Mouse (Mus musculus): ENCODE results near the gene Plcl2. TPM values are rescaled to one million over a fixed set of nuclear protein-coding genes. Genes with fewer than 3 reads are reported as not detected.
"Not testable (repeated sequence)": the region's sequence is repeated elsewhere in the genome, so short reads cannot be mapped to it uniquely, and the experiment has no call there.

Gene Plcl2
- polyA plus RNA-seq, 1 experiment from 2014 or later, result 3.9 TPM

GRCm38 (mm10) chr17:50679613-50680534 lies 170.7 kb downstream of the Plcl2 start:
- ATAC-seq (replicated peaks; ENCODE audit: extremely low read depth, insufficient read depth, low FRiP score), result no peak
- WGBS, result 81% methylated on average over 12 of the region's 12 CpGs
- no peak overlapping the region for H3K4me2 ChIP-seq (ENCODE audit: low read depth, low read length)

DNA sequence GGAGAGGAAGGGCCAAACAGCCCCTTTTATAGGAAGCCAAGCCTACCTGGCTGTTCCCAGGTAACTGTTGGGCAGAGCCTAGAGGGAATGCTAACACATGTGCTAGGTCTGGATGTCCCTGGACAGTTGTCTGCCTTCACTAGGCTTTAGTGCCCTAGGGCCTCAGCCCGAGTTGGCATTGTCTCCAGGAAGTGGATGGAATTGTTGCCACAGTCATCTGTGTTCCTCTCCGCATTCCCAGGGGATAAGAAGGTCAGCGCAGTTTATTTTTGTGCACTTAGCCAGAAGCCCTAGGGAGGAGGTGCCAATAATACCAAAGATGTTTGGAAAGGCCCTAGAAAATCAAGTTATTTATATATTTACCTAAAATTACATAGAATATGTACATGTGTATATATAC lies 173.5 kb downstream of the Plcl2 start:
- ATAC-seq (replicated peaks; ENCODE audit: extremely low read depth, insufficient read depth, low FRiP score), result peak; percentile 42; the same call in 1 of the 2 replicates
- Histone ChIP-seq H3K36me3 (ENCODE audit: control insufficient read depth, insufficient read depth) (no peaks in the 10 kb centered on the region; the same call in 1 of the 2 replicates), H3K27ac (ENCODE audit: low read length) (peak overlapping the region; percentile 85), H3K4me1 (ENCODE audit: control insufficient read depth, insufficient read depth, low read length) (peaks cover 26% of the 10 kb centered on the region), H3K4me3 (ENCODE audit: low read length) (no peak overlapping the region), H3K4me2 (ENCODE audit: low read depth, low read length) (no peak overlapping the region), H3K27me3 (ENCODE audit: control insufficient read depth, insufficient read depth, low read length) (no peaks in the 10 kb centered on the region), H3K9ac (ENCODE audit: low read length) (no peak overlapping the region), H3K9me3 (replicated peaks; ENCODE audit: control insufficient read depth, low read length) (no peaks in the 10 kb centered on the region)
- WGBS, result 40% methylated on average over 3 of the region's 3 CpGs

More at GRCm38 (mm10) chr17:50679613-50680534, 170.7 kb downstream of the Plcl2 start:
- Histone ChIP-seq H3K4me1 (ENCODE audit: control insufficient read depth, insufficient read depth, low read length) (peaks cover 26% of the 10 kb centered on the region), H3K4me3 (ENCODE audit: low read length) (no peak overlapping the region), H3K27me3 (ENCODE audit: control insufficient read depth, insufficient read depth, low read length) (no peaks in the 10 kb centered on the region), H3K9ac (ENCODE audit: low read length) (no peak overlapping the region), H3K27ac (ENCODE audit: low read length) (no peak overlapping the region), H3K36me3 (ENCODE audit: control insufficient read depth, insufficient read depth) (no peaks in the 10 kb centered on the region), H3K9me3 (replicated peaks; ENCODE audit: control insufficient read depth, low read length) (no peaks in the 10 kb centered on the region)

DNA sequence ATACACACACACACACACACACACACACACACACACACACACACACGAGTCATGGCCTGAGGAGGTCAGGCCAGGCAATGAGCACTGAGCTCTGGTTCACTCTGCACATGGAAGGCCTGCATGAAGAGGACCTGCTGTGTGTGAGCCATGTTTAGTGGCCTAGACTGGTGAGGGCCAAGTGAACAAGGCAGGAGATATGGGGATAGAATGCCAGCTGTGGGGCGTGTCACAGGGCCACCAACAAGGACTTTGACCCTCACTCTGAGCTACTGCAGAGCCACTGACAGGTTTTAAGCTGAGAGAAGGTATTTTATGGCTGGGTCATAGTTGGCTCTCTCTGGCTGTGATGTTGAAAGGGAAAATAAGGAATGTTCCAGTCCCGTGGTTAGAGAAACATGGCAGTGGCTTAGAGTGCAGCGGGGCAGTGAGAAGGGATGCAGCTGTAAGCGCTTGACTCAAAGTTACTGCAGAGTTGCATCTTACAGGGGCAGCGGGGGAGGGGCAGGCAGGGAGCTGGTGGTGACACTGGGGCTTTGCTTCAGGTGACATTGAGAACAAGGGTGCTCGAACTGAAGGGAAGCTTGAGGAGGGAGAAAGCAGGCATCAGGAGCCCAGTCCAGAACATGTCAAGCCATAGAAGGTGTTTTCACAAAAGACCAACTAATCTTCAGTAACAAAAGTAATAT lies 175.9 kb downstream of the Plcl2 start:
- H3K9me3 ChIP-seq (replicated peaks; ENCODE audit: control insufficient read depth, low read length), result no peaks in the 10 kb centered on the region
- peaks cover 12% of the 10 kb centered on the region; the same call in 1 of the 2 replicates for H3K36me3 ChIP-seq (ENCODE audit: control insufficient read depth, insufficient read depth)
- no peak for ATAC-seq (replicated peaks; ENCODE audit: extremely low read depth, insufficient read depth, low FRiP score)
- no peak overlapping the region for H3K27ac ChIP-seq (ENCODE audit: low read length)
- H3K9ac ChIP-seq (ENCODE audit: low read length), result no peak overlapping the region
- no peak overlapping the region for H3K4me2 ChIP-seq (ENCODE audit: low read depth, low read length)
- H3K27me3 ChIP-seq (ENCODE audit: control insufficient read depth, insufficient read depth, low read length), result no peaks in the 10 kb centered on the region
- H3K4me3 ChIP-seq (ENCODE audit: low read length), result no peak overlapping the region
- H3K4me1 ChIP-seq (ENCODE audit: control insufficient read depth, insufficient read depth, low read length), result peaks cover 17% of the 10 kb centered on the region
- WGBS, result 57% methylated on average over 7 of the region's 7 CpGs

- H3K4me2 ChIP-seq (ENCODE audit: low read depth, low read length), result no peak overlapping the region
- peaks cover 11% of the 10 kb centered on the region for H3K4me1 ChIP-seq (ENCODE audit: control insufficient read depth, insufficient read depth, low read length)
- ATAC-seq (replicated peaks; ENCODE audit: extremely low read depth, insufficient read depth, low FRiP score), result no peak
- 82% methylated on average over 10 of the region's 10 CpGs for WGBS
- H3K9ac ChIP-seq (ENCODE audit: low read length), result no peak overlapping the region
- H3K4me3 ChIP-seq (ENCODE audit: low read length), result no peak overlapping the region
- H3K27me3 ChIP-seq (ENCODE audit: control insufficient read depth, insufficient read depth, low read length), result no peaks in the 10 kb centered on the region
- no peak overlapping the region for H3K27ac ChIP-seq (ENCODE audit: low read length)
- H3K9me3 ChIP-seq (replicated peaks; ENCODE audit: control insufficient read depth, low read length), result no peaks in the 10 kb centered on the region
- peaks cover 12% of the 10 kb centered on the region; the same call in 1 of the 2 replicates for H3K36me3 ChIP-seq (ENCODE audit: control insufficient read depth, insufficient read depth)
Observed at GRCm38 (mm10) chr17:50687670-50688069, 178.5 kb downstream of the Plcl2 start.

- Histone ChIP-seq H3K9ac (ENCODE audit: low read length) (no peak overlapping the region), H3K27me3 (ENCODE audit: control insufficient read depth, insufficient read depth, low read length) (no peaks in the 10 kb centered on the region), H3K4me3 (ENCODE audit: low read length) (no peak overlapping the region), H3K36me3 (ENCODE audit: control insufficient read depth, insufficient read depth) (peaks cover 12% of the 10 kb centered on the region; the same call in 1 of the 2 replicates), H3K27ac (ENCODE audit: low read length) (no peak overlapping the region), H3K4me2 (ENCODE audit: low read depth, low read length) (no peak overlapping the region), H3K4me1 (ENCODE audit: control insufficient read depth, insufficient read depth, low read length) (peaks cover 9% of the 10 kb centered on the region), H3K9me3 (replicated peaks; ENCODE audit: control insufficient read depth, low read length) (no peaks in the 10 kb centered on the region)
- no peak for ATAC-seq (replicated peaks; ENCODE audit: extremely low read depth, insufficient read depth, low FRiP score)
- 89% methylated on average over 6 of the region's 6 CpGs for WGBS
Observed at GRCm38 (mm10) chr17:50688135-50688534, 178.9 kb downstream of the Plcl2 start.

DNA sequence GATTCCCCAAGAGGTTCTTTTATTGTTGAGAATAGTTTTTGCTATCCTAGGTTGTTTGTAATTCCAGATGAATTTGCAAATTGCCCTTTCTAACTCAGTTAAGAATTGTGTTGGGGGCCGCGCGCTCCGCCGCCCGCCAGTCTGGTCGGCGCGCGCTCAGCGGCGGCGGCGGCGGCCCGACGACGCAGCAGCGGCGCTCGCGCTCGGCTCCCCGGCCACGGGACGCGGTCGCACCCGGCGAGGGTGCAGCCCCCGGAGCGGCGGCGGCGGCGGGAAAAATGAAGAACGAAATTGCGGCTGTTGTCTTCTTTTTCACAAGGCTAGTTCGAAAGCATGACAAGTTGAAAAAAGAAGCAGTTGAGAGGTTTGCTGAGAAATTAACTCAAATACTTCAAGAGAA lies 189.2 kb downstream of the Plcl2 start:
- WGBS, result under 1% methylated on average over 39 of the region's 39 CpGs
- ATAC-seq (replicated peaks; ENCODE audit: extremely low read depth, insufficient read depth, low FRiP score); H3K36me3 ChIP-seq (ENCODE audit: control insufficient read depth, insufficient read depth); H3K9me3 ChIP-seq (replicated peaks; ENCODE audit: control insufficient read depth, low read length); H3K27ac ChIP-seq (ENCODE audit: low read length); H3K9ac ChIP-seq (ENCODE audit: low read length); H3K4me1 ChIP-seq (ENCODE audit: control insufficient read depth, insufficient read depth, low read length); H3K27me3 ChIP-seq (ENCODE audit: control insufficient read depth, insufficient read depth, low read length): not testable (repeated sequence)
- H3K4me2 ChIP-seq (ENCODE audit: low read depth, low read length), result peak overlapping the region; percentile 52
- peak overlapping the region; percentile 28 for H3K4me3 ChIP-seq (ENCODE audit: low read length)

DNA sequence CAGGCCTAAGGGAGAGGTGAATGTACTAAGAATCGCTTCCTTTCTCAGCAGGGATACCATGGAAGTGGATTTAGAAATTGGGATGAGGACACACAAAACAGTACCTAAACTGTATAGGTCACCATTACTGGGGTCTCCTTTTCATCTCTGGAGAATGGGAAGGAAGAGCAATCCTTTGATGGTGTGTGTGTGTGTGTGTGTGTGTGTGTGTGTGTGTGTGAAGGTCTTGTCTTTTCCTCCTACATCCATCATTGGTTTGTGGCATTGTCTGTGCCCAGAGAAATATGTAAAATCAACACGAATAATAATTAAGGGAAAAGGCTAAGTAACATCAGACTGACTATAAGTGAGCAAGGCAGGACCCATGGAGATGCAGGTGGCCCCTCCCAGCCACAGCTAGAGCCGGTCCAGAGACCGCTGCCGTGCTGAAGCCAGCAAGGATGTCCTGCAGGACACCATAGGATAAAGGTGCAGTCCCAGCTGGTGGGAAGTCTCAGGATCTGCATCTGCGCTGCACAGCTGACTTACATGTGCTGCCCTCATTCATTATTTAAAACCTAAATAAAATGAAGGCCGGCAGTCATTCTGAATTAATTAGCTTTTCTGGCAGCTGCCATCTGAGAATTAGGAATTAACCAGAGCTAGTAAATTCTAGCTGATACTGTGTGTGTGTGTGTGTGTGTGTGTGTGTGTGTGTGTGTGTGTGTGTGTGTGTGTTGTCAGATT lies 201.5 kb downstream of the Plcl2 start:
- no peak overlapping the region for H3K9ac ChIP-seq (ENCODE audit: low read length)
- WGBS, result 87% methylated on average over 7 of the region's 7 CpGs
- H3K36me3 ChIP-seq (ENCODE audit: control insufficient read depth, insufficient read depth), result no peaks in the 10 kb centered on the region
- H3K27me3 ChIP-seq (ENCODE audit: control insufficient read depth, insufficient read depth, low read length), result no peaks in the 10 kb centered on the region
- no peaks in the 10 kb centered on the region for H3K9me3 ChIP-seq (replicated peaks; ENCODE audit: control insufficient read depth, low read length)
- no peak overlapping the region for H3K4me2 ChIP-seq (ENCODE audit: low read depth, low read length)
- H3K27ac ChIP-seq (ENCODE audit: low read length), result no peak overlapping the region
- H3K4me1 ChIP-seq (ENCODE audit: control insufficient read depth, insufficient read depth, low read length), result no peaks in the 10 kb centered on the region
- ATAC-seq (replicated peaks; ENCODE audit: extremely low read depth, insufficient read depth, low FRiP score), result no peak
- no peak overlapping the region for H3K4me3 ChIP-seq (ENCODE audit: low read length)

DNA sequence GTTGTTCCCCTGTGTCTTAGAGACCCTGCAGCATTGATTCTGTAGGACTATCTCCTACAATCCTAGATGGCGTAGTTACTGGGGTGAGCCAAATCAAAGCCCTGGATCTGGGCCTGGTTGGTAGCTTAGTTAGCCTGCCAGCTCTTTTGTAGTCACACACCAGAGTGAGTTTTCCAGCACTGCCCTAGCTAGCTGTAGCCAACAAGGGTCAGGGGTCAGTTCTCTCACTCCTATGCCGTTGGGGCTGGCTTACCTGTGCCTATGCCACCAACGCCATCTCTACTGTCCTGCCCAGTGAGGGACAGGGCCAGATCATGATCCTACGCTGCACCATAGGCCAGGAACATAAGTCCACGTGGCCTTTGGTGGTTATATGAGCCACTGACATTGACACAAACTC lies 208.4 kb downstream of the Plcl2 start:
- 81% methylated on average over 5 of the region's 5 CpGs for WGBS
- H3K27ac ChIP-seq (ENCODE audit: low read length), result no peak overlapping the region
- H3K9me3 ChIP-seq (replicated peaks; ENCODE audit: control insufficient read depth, low read length), result no peaks in the 10 kb centered on the region
- no peak for ATAC-seq (replicated peaks; ENCODE audit: extremely low read depth, insufficient read depth, low FRiP score)
- H3K27me3 ChIP-seq (ENCODE audit: control insufficient read depth, insufficient read depth, low read length), result no peaks in the 10 kb centered on the region
- no peak overlapping the region for H3K9ac ChIP-seq (ENCODE audit: low read length)
- H3K36me3 ChIP-seq (ENCODE audit: control insufficient read depth, insufficient read depth), result no peaks in the 10 kb centered on the region
- H3K4me3 ChIP-seq (ENCODE audit: low read length), result no peak overlapping the region
- no peaks in the 10 kb centered on the region for H3K4me1 ChIP-seq (ENCODE audit: control insufficient read depth, insufficient read depth, low read length)
- H3K4me2 ChIP-seq (ENCODE audit: low read depth, low read length), result no peak overlapping the region
